Mouse (Mus musculus): ENCODE measurements at regions not wholly inside any gene's neighbourhood (a gene's known extent, or its start where the extent isn't known, plus 50 kb on each side); places are given as distances from the start of the nearest gene placed in this dataset.

- H3K9ac ChIP-seq (ENCODE audit: low read length) = no peak overlapping the region
- no peak overlapping the region for H3K4me3 ChIP-seq (ENCODE audit: low read depth, low read length)
- no peaks in the 10 kb centered on the region for H3K36me3 ChIP-seq (ENCODE audit: control insufficient read depth, insufficient read depth, low read length)
- ATAC-seq (ENCODE audit: insufficient read depth, low FRiP score, low TSS enrichment) (no peak), DNase-seq (ENCODE audit: low spot score) (no peak)
- no peak overlapping the region for H3K4me2 ChIP-seq (ENCODE audit: low read depth)
- H3K27me3 ChIP-seq (ENCODE audit: control insufficient read depth, insufficient read depth, low read length) = no peaks in the 10 kb centered on the region
- no peaks in the 10 kb centered on the region for H3K9me3 ChIP-seq (ENCODE audit: control insufficient read depth, low read length)
- no peaks in the 10 kb centered on the region for H3K4me1 ChIP-seq (ENCODE audit: control insufficient read depth, insufficient read depth, low read length)
- H3K27ac ChIP-seq (ENCODE audit: low read depth, low read length) = no peak overlapping the region
- WGBS = 93% methylated on average over 4 of the region's 4 CpGs
Observed at GRCm38 (mm10) chr1:133981185-133981584, 55.9 kb upstream of the Fmod start.

GRCm38 (mm10) chr1:133978271-133978988 lies 57.2 kb upstream of the Prelp start:
- H3K27me3 ChIP-seq (ENCODE audit: control insufficient read depth, insufficient read depth, low read length) = no peaks in the 10 kb centered on the region
- DNase-seq (ENCODE audit: low spot score) (no peak), ATAC-seq (ENCODE audit: insufficient read depth, low FRiP score, low TSS enrichment) (no peak)
- 0 out of 2 replicates have a peak overlapping the region, but pooled peaks have one; percentile 14 for H3K27ac ChIP-seq (ENCODE audit: low read depth, low read length)
- no peaks in the 10 kb centered on the region for H3K4me1 ChIP-seq (ENCODE audit: control insufficient read depth, insufficient read depth, low read length)
- no peak overlapping the region for H3K4me3 ChIP-seq (ENCODE audit: low read depth, low read length)
- no peaks in the 10 kb centered on the region for H3K36me3 ChIP-seq (ENCODE audit: control insufficient read depth, insufficient read depth, low read length)
- H3K9ac ChIP-seq (ENCODE audit: low read length) = 0 out of 2 replicates have a peak overlapping the region, but pooled peaks have one; percentile 14
- no peaks in the 10 kb centered on the region for H3K9me3 ChIP-seq (ENCODE audit: control insufficient read depth, low read length)
- no peak overlapping the region for H3K4me2 ChIP-seq (ENCODE audit: low read depth)
- 60% methylated on average over 10 of the region's 11 CpGs for WGBS

- no peak for DNase-seq (ENCODE audit: low spot score)
- no peak overlapping the region for H3K9ac ChIP-seq (ENCODE audit: low read length)
- H3K4me3 ChIP-seq (ENCODE audit: low read depth, low read length) = no peak overlapping the region
- H3K36me3 ChIP-seq (ENCODE audit: control insufficient read depth, insufficient read depth, low read length) = no peaks in the 10 kb centered on the region
- no peak overlapping the region for H3K27ac ChIP-seq (ENCODE audit: low read depth, low read length)
- H3K27me3 ChIP-seq (ENCODE audit: control insufficient read depth, insufficient read depth, low read length) = no peaks in the 10 kb centered on the region
- ATAC-seq (ENCODE audit: insufficient read depth, low FRiP score, low TSS enrichment) = no peak
- WGBS = 89% methylated on average over 7 of the region's 7 CpGs
- no peaks in the 10 kb centered on the region for H3K4me1 ChIP-seq (ENCODE audit: control insufficient read depth, insufficient read depth, low read length)
- no peak overlapping the region for H3K4me2 ChIP-seq (ENCODE audit: low read depth)
- H3K9me3 ChIP-seq (ENCODE audit: control insufficient read depth, low read length) = no peaks in the 10 kb centered on the region
Observed at GRCm38 (mm10) chr1:133977260-133977659, 56.0 kb upstream of the Prelp start.

GRCm38 (mm10) chr1:133973801-133974200 lies 52.6 kb upstream of the Prelp start:
- no peaks in the 10 kb centered on the region for H3K4me1 ChIP-seq (ENCODE audit: control insufficient read depth, insufficient read depth, low read length)
- no peaks in the 10 kb centered on the region for H3K9me3 ChIP-seq (ENCODE audit: control insufficient read depth, low read length)
- H3K4me3 ChIP-seq (ENCODE audit: low read depth, low read length) = no peak overlapping the region
- ATAC-seq (ENCODE audit: insufficient read depth, low FRiP score, low TSS enrichment) (no peak), DNase-seq (ENCODE audit: low spot score) (no peak)
- 90% methylated on average over 2 of the region's 2 CpGs for WGBS
- no peak overlapping the region for H3K27ac ChIP-seq (ENCODE audit: low read depth, low read length)
- no peak overlapping the region for H3K9ac ChIP-seq (ENCODE audit: low read length)
- no peak overlapping the region for H3K4me2 ChIP-seq (ENCODE audit: low read depth)
- H3K27me3 ChIP-seq (ENCODE audit: control insufficient read depth, insufficient read depth, low read length) = no peaks in the 10 kb centered on the region
- H3K36me3 ChIP-seq (ENCODE audit: control insufficient read depth, insufficient read depth, low read length) = no peaks in the 10 kb centered on the region

GRCm38 (mm10) chr1:133971290-133971689 lies 50.1 kb upstream of the Prelp start:
- H3K9ac ChIP-seq (ENCODE audit: low read length) = no peak overlapping the region
- no peak overlapping the region for H3K4me2 ChIP-seq (ENCODE audit: low read depth)
- WGBS = 68% methylated on average over 3 of the region's 3 CpGs
- no peak for DNase-seq (ENCODE audit: low spot score)
- no peaks in the 10 kb centered on the region for H3K4me1 ChIP-seq (ENCODE audit: control insufficient read depth, insufficient read depth, low read length)
- no peak for ATAC-seq (ENCODE audit: insufficient read depth, low FRiP score, low TSS enrichment)
- H3K9me3 ChIP-seq (ENCODE audit: control insufficient read depth, low read length) = no peaks in the 10 kb centered on the region
- H3K4me3 ChIP-seq (ENCODE audit: low read depth, low read length) = no peak overlapping the region
- H3K27ac ChIP-seq (ENCODE audit: low read depth, low read length) = no peak overlapping the region
- no peaks in the 10 kb centered on the region for H3K27me3 ChIP-seq (ENCODE audit: control insufficient read depth, insufficient read depth, low read length)
- H3K36me3 ChIP-seq (ENCODE audit: control insufficient read depth, insufficient read depth, low read length) = no peaks in the 10 kb centered on the region
